Mouse (Mus musculus) lung, postnatal 0 days (tissue): ENCODE results near the gene Dnmbp. TPM values are rescaled to one million over a fixed set of nuclear protein-coding genes. Genes with fewer than 3 reads are reported as not detected.

Experiments used
- ATAC-seq: fragments of 200-750 bp; cut with Nextera tagmentation; 2 replicates; pipeline ENCODE4 v1.8.0; 2017; ENCODE audit warnings: moderate library complexity
- DNase-seq: peaks from one replicate; pipeline ENCODE4 v3.0.0-alpha.2; 2016; ENCODE audit warnings: low spot score
- H3K27ac ChIP-seq: fragments of 300-500 bp; sonication (generic); 2 replicates; pipeline ENCODE4 v1.5.1; 2014; ENCODE audit warnings: antibody characterized with exemption, mild to moderate bottlenecking, low read length, mixed read lengths
- H3K27me3 ChIP-seq: fragments of 300-500 bp; sonication (generic); replicated peaks from 2 replicates; pipeline ENCODE4 v1.6.1; 2014; ENCODE audit warnings: low read length, mixed read lengths; ENCODE audit not compliant: insufficient read depth
- H3K36me3 ChIP-seq: fragments of 300-500 bp; sonication (generic); 2 replicates; pipeline ENCODE4 v1.6.1; 2014; ENCODE audit warnings: low read length, mixed read lengths; ENCODE audit not compliant: insufficient read depth
- H3K4me1 ChIP-seq: fragments of 300-500 bp; sonication (generic); 2 replicates; pipeline ENCODE4 v1.6.1; 2014; ENCODE audit warnings: antibody characterized with exemption, low read depth, low read length, mixed read lengths; ENCODE audit not compliant: insufficient read depth
- H3K4me2 ChIP-seq: fragments of 300-500 bp; sonication (generic); replicated peaks from 2 replicates; pipeline ENCODE4 v1.6.1; 2014; ENCODE audit warnings: low read depth, mild to moderate bottlenecking, low read length, moderate library complexity, mixed read lengths
- H3K4me3 ChIP-seq: fragments of 300-500 bp; sonication (generic); 2 replicates; pipeline ENCODE4 v1.5.1; 2014; ENCODE audit warnings: low read depth, low read length
- H3K9ac ChIP-seq: fragments of 300-500 bp; sonication (generic); replicated peaks from 2 replicates; pipeline ENCODE4 v1.6.1; 2014; ENCODE audit warnings: low read depth, mild to moderate bottlenecking
- H3K9me3 ChIP-seq: fragments of 300-500 bp; sonication (generic); 2 replicates; pipeline ENCODE4 v1.6.1; 2016; ENCODE audit warnings: low read length, mixed read lengths
- CTCF ChIP-seq: IDR thresholded peaks from 2 replicates; pipeline ENCODE4 v1.5.1; 2016; ENCODE audit warnings: antibody characterized with exemption, mild to moderate bottlenecking
- EP300 ChIP-seq: IDR thresholded peaks from 2 replicates; pipeline ENCODE4 v1.6.1; 2016; ENCODE audit warnings: antibody characterized with exemption, mild to moderate bottlenecking, control low read depth
- WGBS: fragments of 180-500 bp; shearing (Covaris S2); extraction: QIAGEN DNeasy Blood & Tissue Kit; methylation state at CpG from one replicate; pipeline ENCODE4 v1.1.7; 2014; 5-methylcytosine and 5-hydroxymethylcytosine counted together
- polyA plus RNA-seq: library from polyadenylated mRNA; unstranded; fragments of >200 nt; fragmentation: Nextera tagmentation; extraction: Ambion mirVana; gene quantifications from 2 replicates; pipeline ENCODE4 v1.2.1, GENCODE M21; 2015

The Dnmbp gene
- polyA plus RNA-seq, 1 experiment from 2014 or later, result 10.0 TPM

GRCm38 (mm10) chr19:43918834-43919233 is 21.2 kb downstream of the Dnmbp start:
- Histone ChIP-seq H3K4me3 (no peak overlapping the region), H3K36me3 (no peaks in the 10 kb centered on the region; the same call in 1 of the 2 replicates), H3K27ac (no peak overlapping the region), H3K9me3 (no peaks in the 10 kb centered on the region), H3K9ac (no peak overlapping the region), H3K4me1 (no peaks in the 10 kb centered on the region), H3K27me3 (no peaks in the 10 kb centered on the region), H3K4me2 (no peak overlapping the region)
- WGBS, result 91% methylated on average over 3 of the region's 3 CpGs
- no peak for DNase-seq
- no peak for ATAC-seq
- TF ChIP-seq CTCF (no peak), EP300 (no peak)

GRCm38 (mm10) chr19:43917763-43918162 is 22.2 kb downstream of the Dnmbp start:
- ATAC-seq (no peak), DNase-seq (no peak)
- no peaks in the 10 kb centered on the region for H3K9me3 ChIP-seq
- no peaks in the 10 kb centered on the region for H3K27me3 ChIP-seq
- H3K27ac ChIP-seq, result no peak overlapping the region
- no peak overlapping the region for H3K4me2 ChIP-seq
- TF ChIP-seq EP300 (no peak), CTCF (no peak)
- no peaks in the 10 kb centered on the region for H3K36me3 ChIP-seq
- WGBS, result 83% methylated on average over 6 of the region's 6 CpGs
- H3K4me1 ChIP-seq, result no peaks in the 10 kb centered on the region
- H3K9ac ChIP-seq, result no peak overlapping the region
- H3K4me3 ChIP-seq, result no peak overlapping the region

DNA sequence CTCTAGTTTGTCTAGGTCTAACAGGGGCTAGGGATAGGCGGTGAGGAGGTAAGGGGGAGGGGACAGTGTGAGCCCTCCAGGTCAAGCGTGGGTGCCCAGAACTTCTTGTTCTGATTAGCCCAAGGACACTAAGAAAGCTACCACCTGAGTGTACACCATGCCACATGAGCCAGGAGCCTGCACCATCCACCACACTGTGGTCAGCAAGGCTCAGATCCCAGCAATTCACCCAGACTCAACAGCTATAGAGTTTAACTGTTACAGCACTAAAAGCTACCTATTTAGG is 22.6 kb downstream of the Dnmbp start:
- peak overlapping the region; percentile 51 for H3K27ac ChIP-seq
- H3K9ac ChIP-seq, result no peak overlapping the region
- WGBS, result 35% methylated on average over 2 of the region's 2 CpGs

GRCm38 (mm10) chr19:43916586-43917405 is 23.2 kb downstream of the Dnmbp start:
- no peaks in the 10 kb centered on the region for H3K4me1 ChIP-seq
- no peaks in the 10 kb centered on the region for H3K9me3 ChIP-seq
- no peaks in the 10 kb centered on the region for H3K27me3 ChIP-seq
- H3K27ac ChIP-seq, result peak overlapping the region; percentile 51
- peak; percentile 84 for DNase-seq
- peak overlapping the region; percentile 52 for H3K4me2 ChIP-seq
- TF ChIP-seq CTCF (no peak), EP300 (no peak; the same call in 1 of the 2 replicates)
- peak; percentile 95 for ATAC-seq
- 26% methylated on average over 21 of the region's 21 CpGs for WGBS
- H3K4me3 ChIP-seq, result peak overlapping the region; percentile 20; the same call in 1 of the 2 replicates
- H3K36me3 ChIP-seq, result 0 out of 2 replicates have a peak, but pooled peaks cover 4% of the 10 kb centered on the region
- no peak overlapping the region for H3K9ac ChIP-seq

More for the DNA sequence above, 22.6 kb downstream of the Dnmbp start:
- Histone ChIP-seq H3K36me3 (no peaks in the 10 kb centered on the region), H3K4me3 (peak overlapping the region; percentile 20; the same call in 1 of the 2 replicates), H3K27me3 (no peaks in the 10 kb centered on the region), H3K9me3 (no peaks in the 10 kb centered on the region), H3K4me1 (no peaks in the 10 kb centered on the region), H3K4me2 (peak overlapping the region; percentile 52)
- no peak for TF ChIP-seq CTCF
- no peak for TF ChIP-seq EP300
- ATAC-seq (peak; percentile 16), DNase-seq (no peak)

GRCm38 (mm10) chr19:43915431-43915830 is 24.6 kb downstream of the Dnmbp start:
- H3K27me3 ChIP-seq, result no peaks in the 10 kb centered on the region
- peaks cover 12% of the 10 kb centered on the region for H3K36me3 ChIP-seq
- no peak for DNase-seq
- no peak overlapping the region for H3K4me2 ChIP-seq
- H3K4me3 ChIP-seq, result no peak overlapping the region
- no peaks in the 10 kb centered on the region for H3K9me3 ChIP-seq
- TF ChIP-seq CTCF (no peak), EP300 (no peak)
- 63% methylated on average over 9 of the region's 9 CpGs for WGBS
- no peak for ATAC-seq
- H3K27ac ChIP-seq, result no peak overlapping the region
- H3K9ac ChIP-seq, result no peak overlapping the region
- no peaks in the 10 kb centered on the region for H3K4me1 ChIP-seq

GRCm38 (mm10) chr19:43914986-43915385 is 25.0 kb downstream of the Dnmbp start:
- Histone ChIP-seq H3K27ac (no peak overlapping the region), H3K4me1 (no peaks in the 10 kb centered on the region)
- WGBS, result 86% methylated on average over 9 of the region's 9 CpGs

More at GRCm38 (mm10) chr19:43914986-43915385, 25.0 kb downstream of the Dnmbp start:
- no peaks in the 10 kb centered on the region for H3K27me3 ChIP-seq
- no peak for TF ChIP-seq CTCF
- TF ChIP-seq EP300, result no peak
- DNase-seq, result no peak
- H3K9ac ChIP-seq, result no peak overlapping the region
- ATAC-seq, result no peak
- peaks cover 14% of the 10 kb centered on the region for H3K36me3 ChIP-seq
- H3K9me3 ChIP-seq, result no peaks in the 10 kb centered on the region
- H3K4me2 ChIP-seq, result no peak overlapping the region
- no peak overlapping the region for H3K4me3 ChIP-seq
